Mouse (Mus musculus) E14TG2a.4 (cell line): ENCODE results near the gene Oas1g.

ENCODE experiments used
- CTCF ChIP-seq: conservative IDR thresholded peaks from 2 replicates; pipeline ENCODE4 v1.5.1; 2014; ENCODE audit warnings: low read length
- NANOG ChIP-seq: IDR thresholded peaks from 2 replicates; pipeline ENCODE4 v1.6.1; 2014; ENCODE audit warnings: borderline replicate concordance, low read length, mixed read lengths
- POU5F1 ChIP-seq: IDR thresholded peaks from 2 replicates; pipeline ENCODE4 v1.6.1; 2014; ENCODE audit warnings: low read length, borderline replicate concordance

- no peak for TF ChIP-seq CTCF
- TF ChIP-seq POU5F1, result no peak
- no peak for TF ChIP-seq NANOG
Measured at GRCm38 (mm10) chr5:120895231-120895900, 8.0 kb upstream of the Oas1g start.
